Mouse (Mus musculus) erythroblast, embryonic 14.5 days (primary cell): ENCODE data around the gene Rptor. TPM values are rescaled to one million over a fixed set of nuclear protein-coding genes. Genes with fewer than 3 reads are reported as not detected.

Experiments
- H3K27me3 ChIP-seq: 2 replicates; pipeline ENCODE4 v1.6.1; 2012; ENCODE audit warnings: inconsistent platforms; ENCODE audit not compliant: control insufficient read depth
- H3K36me3 ChIP-seq: 2 replicates; pipeline ENCODE4 v1.6.1; 2012; ENCODE audit warnings: mild to moderate bottlenecking, inconsistent platforms; ENCODE audit not compliant: control insufficient read depth
- H3K4me1 ChIP-seq: 2 replicates; pipeline ENCODE4 v1.6.1; 2012; ENCODE audit warnings: inconsistent platforms; ENCODE audit not compliant: control insufficient read depth
- H3K4me3 ChIP-seq: replicated peaks from 2 replicates; pipeline ENCODE3; 2012; ENCODE audit warnings: moderate library complexity, mild to moderate bottlenecking, inconsistent platforms
- H3K9me3 ChIP-seq: 2 replicates; pipeline ENCODE4 v1.6.1; 2012; ENCODE audit warnings: low read length, inconsistent platforms, mixed read lengths; ENCODE audit not compliant: control insufficient read depth
- GATA1 ChIP-seq: IDR thresholded peaks from 2 replicates; pipeline ENCODE4 v1.6.1; 2012; ENCODE audit warnings: low read length, inconsistent platforms, mixed read lengths
- TAL1 ChIP-seq: IDR thresholded peaks from 3 replicates; pipeline ENCODE4 v1.6.1; 2012; ENCODE audit warnings: low read length, inconsistent platforms, mixed read lengths
- polyA plus RNA-seq: library from polyadenylated mRNA; stranded (reverse); fragments of >175 nt; gene quantifications from 2 replicates; pipeline ENCODE4 v1.2.3, GENCODE M21; 2012

Rptor gene
- polyA plus RNA-seq, 1 experiment = 1.5 TPM

- no peaks in the 10 kb centered on the region for H3K9me3 ChIP-seq
- TF ChIP-seq GATA1 (no peak), TAL1 (no peak)
- H3K36me3 ChIP-seq = peaks cover 7% of the 10 kb centered on the region
- H3K27me3 ChIP-seq = no peaks in the 10 kb centered on the region
- peaks cover 26% of the 10 kb centered on the region for H3K4me1 ChIP-seq
- H3K4me3 ChIP-seq = no peak overlapping the region
Measured at GRCm38 (mm10) chr11:119621266-119621665, 18.6 kb downstream of the Rptor start.

- no peak for TF ChIP-seq GATA1
- TF ChIP-seq TAL1 = no peak
Measured at GRCm38 (mm10) chr11:119623800-119624199, 21.1 kb downstream of the Rptor start.

GRCm38 (mm10) chr11:119624401-119624800 lies 21.7 kb downstream of the Rptor start:
- no peak for TF ChIP-seq GATA1
- no peak for TF ChIP-seq TAL1

More at GRCm38 (mm10) chr11:119623800-119624199, 21.1 kb downstream of the Rptor start:
- Histone ChIP-seq H3K27me3 (no peaks in the 10 kb centered on the region), H3K36me3 (peaks cover 10% of the 10 kb centered on the region), H3K4me3 (no peak overlapping the region), H3K9me3 (no peaks in the 10 kb centered on the region), H3K4me1 (peaks cover 24% of the 10 kb centered on the region)

GRCm38 (mm10) chr11:119624955-119625354 lies 22.2 kb downstream of the Rptor start:
- H3K4me1 ChIP-seq = peaks cover 24% of the 10 kb centered on the region
- peaks cover 10% of the 10 kb centered on the region for H3K36me3 ChIP-seq
- no peaks in the 10 kb centered on the region for H3K9me3 ChIP-seq
- no peak for TF ChIP-seq GATA1
- no peak for TF ChIP-seq TAL1
- no peak overlapping the region for H3K4me3 ChIP-seq
- no peaks in the 10 kb centered on the region for H3K27me3 ChIP-seq

More at GRCm38 (mm10) chr11:119624401-119624800, 21.7 kb downstream of the Rptor start:
- H3K36me3 ChIP-seq = peaks cover 10% of the 10 kb centered on the region
- no peaks in the 10 kb centered on the region for H3K27me3 ChIP-seq
- peaks cover 24% of the 10 kb centered on the region for H3K4me1 ChIP-seq
- H3K4me3 ChIP-seq = no peak overlapping the region
- H3K9me3 ChIP-seq = no peaks in the 10 kb centered on the region

- Histone ChIP-seq H3K4me3 (no peak overlapping the region), H3K9me3 (no peaks in the 10 kb centered on the region), H3K4me1 (peaks cover 24% of the 10 kb centered on the region), H3K36me3 (peaks cover 10% of the 10 kb centered on the region), H3K27me3 (no peaks in the 10 kb centered on the region)
- TF ChIP-seq TAL1 (no peak), GATA1 (no peak)
Measured at GRCm38 (mm10) chr11:119625476-119625875, 22.8 kb downstream of the Rptor start.

GRCm38 (mm10) chr11:119625943-119626342 lies 23.2 kb downstream of the Rptor start:
- Histone ChIP-seq H3K9me3 (no peaks in the 10 kb centered on the region), H3K4me3 (no peak overlapping the region), H3K4me1 (peaks cover 24% of the 10 kb centered on the region), H3K36me3 (peaks cover 9% of the 10 kb centered on the region), H3K27me3 (no peaks in the 10 kb centered on the region)
- TF ChIP-seq TAL1 = no peak
- TF ChIP-seq GATA1 = no peak

- Histone ChIP-seq H3K4me1 (peaks cover 25% of the 10 kb centered on the region), H3K9me3 (no peaks in the 10 kb centered on the region), H3K4me3 (no peak overlapping the region), H3K27me3 (no peaks in the 10 kb centered on the region), H3K36me3 (peaks cover 8% of the 10 kb centered on the region)
- no peak for TF ChIP-seq GATA1
- TF ChIP-seq TAL1 = no peak
Measured at GRCm38 (mm10) chr11:119627243-119627642, 24.5 kb downstream of the Rptor start.

- TF ChIP-seq TAL1 (no peak), GATA1 (no peak)
- H3K4me1 ChIP-seq = peaks cover 12% of the 10 kb centered on the region
- no peak overlapping the region for H3K4me3 ChIP-seq
Measured at GRCm38 (mm10) chr11:119629072-119629471, 26.4 kb downstream of the Rptor start.

GRCm38 (mm10) chr11:119630329-119630728 lies 27.6 kb downstream of the Rptor start:
- Histone ChIP-seq H3K4me3 (no peak overlapping the region), H3K36me3 (peaks cover 8% of the 10 kb centered on the region), H3K4me1 (peaks cover 4% of the 10 kb centered on the region), H3K9me3 (no peaks in the 10 kb centered on the region), H3K27me3 (no peaks in the 10 kb centered on the region)
- TF ChIP-seq GATA1 (no peak), TAL1 (no peak)

More at GRCm38 (mm10) chr11:119629072-119629471, 26.4 kb downstream of the Rptor start:
- Histone ChIP-seq H3K9me3 (no peaks in the 10 kb centered on the region), H3K27me3 (no peaks in the 10 kb centered on the region), H3K36me3 (peaks cover 8% of the 10 kb centered on the region)
